Mouse (Mus musculus) thymus, postnatal 0 days (tissue): ENCODE measurements around the gene Fxyd1. TPM values are rescaled to one million over a fixed set of nuclear protein-coding genes. Genes with fewer than 3 reads are reported as not detected.

Source experiments
- DNase-seq: peaks from one replicate; pipeline ENCODE4 v3.0.0-alpha.2; 2015; ENCODE audit warnings: low spot score
- polyA plus RNA-seq: library from polyadenylated mRNA; unstranded; fragments of >200 nt; fragmentation: Nextera tagmentation; extraction: Ambion mirVana; gene quantifications from 2 replicates; pipeline ENCODE4 v1.2.1, GENCODE M21; 2015

The Fxyd1 gene
- polyA plus RNA-seq, 1 experiment from 2014 or later, result 12.2 TPM

GRCm38 (mm10) chr7:31052636-31053434 lies 4.2 kb downstream of the Fxyd1 start:
- peak; percentile 41 for DNase-seq

- DNase-seq, result no peak
Measured at GRCm38 (mm10) chr7:31052251-31052635, 4.8 kb downstream of the Fxyd1 start.

DNA sequence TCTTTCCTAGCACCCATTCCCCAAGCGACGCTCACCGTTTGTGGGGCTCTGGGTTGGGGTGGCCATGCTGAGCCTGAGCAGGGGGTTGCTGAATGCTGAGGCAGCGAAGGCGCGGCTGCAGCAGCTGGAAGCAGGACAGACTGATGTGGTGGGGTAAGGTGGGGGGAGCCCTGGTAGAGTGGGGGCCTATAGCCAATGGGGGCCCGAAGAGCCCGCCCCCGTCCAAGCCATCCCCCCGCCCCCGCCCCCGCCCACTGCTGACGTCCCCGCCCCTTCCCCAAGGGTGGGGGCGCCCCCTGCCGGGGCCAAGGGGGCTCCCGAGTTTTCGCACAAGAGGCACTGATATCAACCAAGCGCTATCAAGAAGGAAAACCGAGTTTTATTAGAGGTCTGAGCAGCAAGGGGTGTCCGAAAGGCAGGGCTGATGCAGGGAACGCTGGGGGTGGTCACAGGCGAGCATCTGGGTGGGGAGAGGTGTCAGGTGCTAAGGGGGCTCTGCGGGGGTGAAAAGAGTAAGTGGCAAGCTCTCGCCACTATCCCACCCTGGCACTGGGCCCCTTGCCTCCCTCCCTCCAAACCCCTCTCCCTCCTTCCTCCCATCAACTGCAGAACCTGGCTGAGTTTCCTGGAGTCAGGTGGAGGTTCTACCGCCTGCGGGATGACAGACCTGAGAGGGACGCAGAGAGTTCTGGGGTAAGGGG lies 5.5 kb downstream of the Fxyd1 start, which contains the start of gene Fxyd7:
Gene Fxyd7, minus strand, starts transcription at position 147 of the 701 bp plus-strand sequence.
- DNase-seq, result peak; percentile 40

DNA sequence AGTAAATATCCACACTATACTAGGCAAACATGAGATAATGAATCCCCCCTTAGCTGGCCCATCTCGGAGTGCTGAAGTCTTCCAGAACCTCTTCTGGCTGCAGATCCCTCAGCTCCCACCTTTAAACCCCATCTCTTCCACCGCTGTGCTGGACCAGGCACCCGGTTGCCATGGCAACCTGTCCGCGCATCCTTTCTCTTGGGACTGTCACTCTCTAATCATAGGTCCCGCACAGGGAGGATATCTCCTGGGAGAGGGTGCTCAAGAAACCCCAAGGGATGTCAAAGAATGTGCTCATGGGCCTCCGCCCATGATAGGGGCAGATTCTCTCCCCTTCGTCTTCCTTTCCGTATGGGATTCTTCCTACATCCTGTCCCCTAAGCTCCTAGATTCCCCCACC lies 6.1 kb downstream of the Fxyd1 start:
- DNase-seq, result no peak

DNA sequence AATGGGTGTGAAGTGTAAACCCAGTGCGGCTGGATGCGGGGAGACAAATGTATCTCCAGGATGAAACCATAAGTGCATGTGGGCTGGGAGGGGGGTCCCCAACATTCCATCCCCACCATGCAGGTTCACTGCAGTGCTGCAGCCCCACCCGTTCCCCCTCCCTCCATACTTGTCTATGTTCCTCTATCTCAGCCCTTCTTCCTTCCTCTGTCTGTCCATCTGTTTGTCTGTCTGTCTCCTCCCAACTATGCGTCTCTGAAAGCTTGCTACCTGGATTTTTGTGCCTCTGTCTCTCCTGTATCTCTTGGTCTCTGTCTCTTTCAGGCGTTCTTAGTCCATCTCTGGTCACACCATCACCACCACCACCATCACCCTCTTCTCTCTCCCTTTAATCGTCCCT lies 6.5 kb downstream of the Fxyd1 start:
- DNase-seq, result no peak

DNA sequence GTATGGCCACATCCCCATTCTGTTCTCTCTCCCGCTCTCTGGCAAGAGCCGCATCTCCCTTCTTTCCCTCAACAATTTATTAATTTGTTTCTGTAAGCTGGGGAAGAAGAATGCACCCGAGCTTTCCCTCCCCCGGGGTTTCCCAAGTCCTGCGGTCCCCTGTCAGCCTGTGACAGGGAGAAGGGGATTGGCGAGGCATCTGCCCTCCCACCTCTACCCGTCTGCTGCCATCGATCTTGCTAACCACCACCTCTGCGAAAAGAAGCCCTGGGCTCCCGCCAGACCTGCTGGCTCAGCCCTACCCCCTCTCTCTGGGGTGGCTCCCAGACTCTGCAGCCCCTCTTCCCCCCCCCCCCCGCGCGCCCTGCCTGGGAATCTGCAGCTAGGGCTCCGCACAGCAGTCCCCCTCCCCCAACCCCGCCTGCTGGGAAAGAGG lies 7.1 kb downstream of the Fxyd1 start:
- DNase-seq, result no peak

GRCm38 (mm10) chr7:31049135-31049845 lies 7.7 kb downstream of the Fxyd1 start:
- peak; percentile 35 for DNase-seq

DNA sequence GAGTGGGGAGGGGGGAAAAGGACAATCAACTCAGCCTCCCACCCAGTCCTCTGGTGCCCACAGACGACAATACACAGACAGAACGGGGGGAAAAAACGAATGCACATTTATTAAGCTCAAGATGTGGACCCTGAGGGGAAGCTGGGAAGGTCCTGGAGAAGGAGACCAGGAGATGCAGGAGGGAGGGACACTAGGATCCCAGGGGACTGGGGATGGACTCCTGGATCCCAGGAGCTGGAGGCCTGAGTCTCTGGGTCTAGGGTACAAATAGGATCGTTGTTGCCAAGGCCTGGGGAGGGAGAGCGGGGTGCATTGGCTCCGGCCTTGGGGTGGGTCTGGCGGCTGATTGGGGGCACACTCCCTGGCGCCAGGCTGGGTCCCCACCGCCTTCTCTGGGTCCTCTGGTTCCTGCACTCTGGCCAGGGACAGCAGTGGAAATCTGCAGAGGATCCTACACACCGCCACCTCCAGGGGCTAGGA lies 14.5 kb downstream of the Fxyd1 start, which contains the start of gene Fxyd5:
Gene Fxyd5, minus strand, starts transcription at position 51 of the 480 bp plus-strand sequence.
- DNase-seq, result no peak

GRCm38 (mm10) chr7:31041662-31042315 lies 15.2 kb downstream of the Fxyd1 start:
- DNase-seq, result peak; percentile 62

GRCm38 (mm10) chr7:31041023-31041407 lies 16.0 kb downstream of the Fxyd1 start:
- DNase-seq, result no peak

DNA sequence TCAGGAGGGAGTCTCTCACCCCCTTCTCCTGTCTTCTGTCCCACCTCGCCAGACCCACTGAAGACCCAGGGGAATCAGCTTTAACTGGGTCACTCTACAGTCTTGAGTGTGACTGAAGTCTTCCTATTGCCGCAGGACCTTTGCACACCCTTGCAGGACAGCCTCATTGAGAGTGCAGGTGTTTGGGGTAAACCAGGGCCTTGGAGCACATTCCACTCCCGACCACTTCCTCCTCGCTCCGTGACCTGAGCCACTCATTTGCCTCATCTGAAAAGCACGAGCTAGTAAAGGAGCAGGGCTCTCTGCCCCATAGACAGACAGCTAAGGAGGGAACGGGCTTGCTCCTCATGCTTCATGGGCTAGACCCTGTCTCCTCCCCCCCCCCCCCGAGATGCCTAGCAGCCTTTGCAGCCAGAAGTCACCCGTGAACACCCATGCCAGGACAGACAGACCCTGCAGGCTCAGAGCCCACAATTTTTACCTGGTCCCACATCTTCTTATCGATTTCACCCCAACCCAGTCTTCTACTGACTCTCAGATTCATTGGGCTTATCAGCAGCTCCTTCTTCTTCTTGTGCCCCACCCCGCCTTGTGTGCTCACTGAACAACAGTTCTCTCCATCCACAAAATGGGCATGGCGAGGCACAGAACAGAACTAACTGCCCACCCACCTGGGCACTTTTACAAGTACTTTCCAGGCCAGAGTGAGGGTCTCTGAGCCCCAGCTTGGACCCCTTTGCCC lies 16.5 kb downstream of the Fxyd1 start:
- DNase-seq, result peak; percentile 47

DNA sequence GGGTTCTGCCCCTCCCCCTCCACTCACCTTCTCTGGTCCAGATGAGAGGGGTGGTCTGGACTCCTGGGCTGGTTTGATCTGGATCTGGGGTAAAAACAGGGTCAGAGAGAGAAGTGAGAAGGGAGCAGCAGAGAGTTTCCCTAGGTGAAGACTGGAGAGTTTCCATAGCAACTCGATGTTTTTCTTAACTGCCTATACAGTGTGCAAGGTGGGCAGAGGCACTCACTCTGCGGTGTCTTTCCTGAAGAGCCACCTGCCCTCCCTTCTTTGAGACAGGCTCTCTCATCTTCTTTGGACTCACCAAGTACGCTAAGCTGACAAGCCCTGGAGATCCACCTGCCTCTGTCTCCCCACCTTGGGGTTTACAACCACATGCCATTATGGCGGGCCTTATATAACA lies 18.0 kb downstream of the Fxyd1 start:
- no peak for DNase-seq

GRCm38 (mm10) chr7:31037675-31038074 lies 19.3 kb downstream of the Fxyd1 start:
- DNase-seq, result peak; percentile 65

- DNase-seq, result peak; percentile 54
Measured at GRCm38 (mm10) chr7:31036917-31037316, 20.1 kb downstream of the Fxyd1 start.

GRCm38 (mm10) chr7:31035291-31035690 lies 21.7 kb downstream of the Fxyd1 start:
- no peak for DNase-seq

DNA sequence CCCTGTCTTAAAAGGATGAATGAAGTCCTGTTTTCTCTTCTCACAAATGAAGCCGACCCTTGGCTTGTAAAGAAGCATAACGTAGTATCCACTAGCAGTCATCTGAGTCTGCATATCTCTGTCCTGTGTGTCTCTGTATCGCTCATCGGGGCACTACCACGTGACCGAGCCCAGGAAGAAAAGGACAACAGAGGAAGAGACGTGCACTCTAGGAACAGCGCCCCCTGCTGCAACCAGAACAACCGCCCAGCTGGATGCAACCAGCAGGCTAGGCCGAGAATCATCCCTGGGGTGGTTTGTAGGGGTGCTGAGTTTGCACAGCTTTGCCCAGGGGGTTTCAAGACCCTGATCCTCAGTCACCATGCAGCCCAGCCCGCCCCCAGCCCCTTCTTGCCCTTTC lies 22.2 kb downstream of the Fxyd1 start:
- DNase-seq, result peak; percentile 62

DNA sequence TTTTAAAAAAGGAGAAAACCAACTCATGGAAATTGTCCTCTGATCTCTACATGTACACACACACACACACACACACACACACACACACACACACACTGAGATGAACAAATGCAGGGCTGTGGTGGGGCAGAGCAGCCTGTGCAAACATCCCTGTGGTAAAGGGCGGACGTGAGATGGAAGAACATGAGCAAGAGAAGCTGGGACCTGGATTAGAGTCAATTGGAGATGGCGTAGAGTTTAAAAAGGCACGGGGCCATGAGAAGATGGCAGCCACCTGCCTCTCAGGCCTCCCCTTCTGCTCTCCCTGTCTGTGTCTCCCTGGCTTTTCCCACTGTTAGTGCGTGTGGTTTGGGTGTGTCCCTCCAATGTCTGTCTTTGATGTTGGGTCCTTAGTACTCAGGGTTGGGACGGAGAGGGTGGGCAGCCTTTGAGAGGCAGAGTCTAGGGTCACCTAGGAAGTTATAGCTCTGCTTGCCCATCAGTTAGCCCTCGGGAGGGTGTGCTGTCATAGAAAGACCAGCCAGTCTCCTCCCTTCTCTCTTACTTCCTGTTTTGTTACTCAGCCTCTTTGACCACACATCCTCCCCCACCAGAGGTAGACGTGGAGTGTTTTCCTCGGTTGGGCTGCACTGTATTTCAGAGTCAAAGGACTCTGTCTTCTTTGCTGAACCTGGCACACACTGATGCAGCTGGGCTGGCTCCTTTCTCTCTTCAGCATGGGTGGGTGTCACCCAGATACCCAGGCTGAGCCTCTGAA lies 23.4 kb downstream of the Fxyd1 start:
- peak; percentile 83 for DNase-seq

- no peak for DNase-seq
Measured at GRCm38 (mm10) chr7:31031731-31032130, 25.3 kb downstream of the Fxyd1 start.

DNA sequence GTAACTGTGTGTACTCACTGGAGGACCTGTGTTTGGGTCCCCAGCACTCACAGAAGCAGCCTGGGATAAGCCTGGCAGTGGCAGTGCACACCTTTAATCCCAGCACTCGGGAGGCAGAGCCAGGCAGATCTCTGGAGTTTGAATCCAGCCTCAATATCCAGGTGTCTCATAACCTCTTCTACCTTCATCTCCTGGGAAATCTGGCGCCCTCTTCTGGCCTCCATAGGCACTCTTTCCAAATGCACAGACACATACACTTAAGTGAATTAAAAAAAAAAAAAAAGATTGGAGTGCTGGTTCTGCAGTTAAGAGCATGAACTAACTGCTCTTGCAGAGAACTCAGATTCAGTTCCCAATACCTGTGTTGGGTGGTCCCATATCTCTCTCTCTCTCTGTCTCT lies 26.3 kb downstream of the Fxyd1 start:
- DNase-seq, result no peak

- DNase-seq, result no peak
Measured at GRCm38 (mm10) chr7:31028609-31029008, 28.4 kb downstream of the Fxyd1 start.
